Mouse (Mus musculus) heart, postnatal 0 days (tissue): Measurements from ENCODE around the gene Wdr59. TPM values are rescaled to one million over a fixed set of nuclear protein-coding genes. Genes with fewer than 3 reads are reported as not detected.

Source experiments
- ATAC-seq: fragments of 200-750 bp; cut with Nextera tagmentation; 2 replicates; pipeline ENCODE4 v1.8.0; 2017; ENCODE audit warnings: low read depth, moderate number of reproducible peaks, moderate library complexity; ENCODE audit not compliant: insufficient read depth
- DNase-seq: peaks from one replicate; pipeline ENCODE4 v3.0.0-alpha.2; 2016; ENCODE audit warnings: low spot score
- H3K27ac ChIP-seq: fragments of 300-500 bp; sonication (generic); 2 replicates; pipeline ENCODE4 v1.5.1; 2014; ENCODE audit warnings: low read depth, mild to moderate bottlenecking
- H3K27me3 ChIP-seq: fragments of 300-500 bp; sonication (generic); 2 replicates; pipeline ENCODE4 v1.6.1; 2014; ENCODE audit warnings: low read length, mixed read lengths; ENCODE audit not compliant: control insufficient read depth, insufficient read depth
- H3K36me3 ChIP-seq: fragments of 300-500 bp; sonication (generic); replicated peaks from 2 replicates; pipeline ENCODE4 v1.6.1; 2014; ENCODE audit warnings: low read length, mixed read lengths; ENCODE audit not compliant: control insufficient read depth, insufficient read depth
- H3K4me1 ChIP-seq: fragments of 300-500 bp; sonication (generic); 2 replicates; pipeline ENCODE4 v1.6.1; 2014; ENCODE audit warnings: antibody characterized with exemption; ENCODE audit not compliant: control insufficient read depth, insufficient read depth
- H3K4me2 ChIP-seq: fragments of 300-500 bp; sonication (generic); 2 replicates; pipeline ENCODE4 v1.6.1; 2014; ENCODE audit warnings: low read depth, mild to moderate bottlenecking, low read length, moderate library complexity
- H3K4me3 ChIP-seq: fragments of 300-500 bp; sonication (generic); 2 replicates; pipeline ENCODE4 v1.5.1; 2014; ENCODE audit warnings: low read depth, low read length
- H3K9ac ChIP-seq: fragments of 300-500 bp; sonication (generic); replicated peaks from 2 replicates; pipeline ENCODE4 v1.6.1; 2014; ENCODE audit warnings: low read depth, low read length, mixed read lengths
- H3K9me3 ChIP-seq: fragments of 300-500 bp; sonication (generic); replicated peaks from 2 replicates; pipeline ENCODE4 v1.6.1; 2016; ENCODE audit warnings: low read length; ENCODE audit not compliant: control insufficient read depth
- CTCF ChIP-seq: IDR thresholded peaks from 2 replicates; pipeline ENCODE4 v1.5.1; 2016; ENCODE audit warnings: antibody characterized with exemption, control low read depth, low read depth
- EP300 ChIP-seq: IDR thresholded peaks from 2 replicates; pipeline ENCODE4 v1.6.1; 2016; ENCODE audit warnings: antibody characterized with exemption, low read depth
- WGBS: fragments of 180-500 bp; shearing (Covaris S2); extraction: QIAGEN DNeasy Blood & Tissue Kit; methylation state at CpG from one replicate; pipeline ENCODE4 v1.1.7; 2014; 5-methylcytosine and 5-hydroxymethylcytosine counted together
- polyA plus RNA-seq: library from polyadenylated mRNA; unstranded; fragments of >200 nt; fragmentation: Nextera tagmentation; extraction: Ambion mirVana; gene quantifications from 2 replicates; pipeline ENCODE4 v1.2.1, GENCODE M21; 2015
- total RNA-seq: library from RNA; depleted of rRNA; stranded (reverse); fragments of >200 nt; gene quantifications from 2 replicates; pipeline ENCODE4 v1.2.3, GENCODE M21; 2014; ENCODE audit warnings: low replicate concordance

Gene Wdr59
- total and polyA plus RNA-seq, 2 experiments from 2014 or later, result 2.3 to 6.5 TPM

GRCm38 (mm10) chr8:111465341-111465740 is 56.6 kb downstream of the Wdr59 start:
- Histone ChIP-seq H3K4me2 (no peak overlapping the region), H3K9me3 (no peaks in the 10 kb centered on the region), H3K27ac (no peak overlapping the region), H3K4me1 (peaks cover 5% of the 10 kb centered on the region; the same call in 1 of the 2 replicates), H3K27me3 (no peaks in the 10 kb centered on the region), H3K4me3 (no peak overlapping the region), H3K36me3 (peaks cover 27% of the 10 kb centered on the region; the same call in 1 of the 2 replicates), H3K9ac (no peak overlapping the region)
- TF ChIP-seq CTCF, result peak; percentile 26
- no peak for TF ChIP-seq EP300
- ATAC-seq, result no peak
- 100% methylated on average over 1 of the region's 1 CpGs for WGBS
- no peak for DNase-seq

- DNase-seq (no peak), ATAC-seq (no peak; the same call in 1 of the 2 replicates)
- no peak overlapping the region for H3K4me2 ChIP-seq
- TF ChIP-seq EP300 (no peak), CTCF (no peak)
- no peak overlapping the region for H3K4me3 ChIP-seq
- H3K9ac ChIP-seq, result no peak overlapping the region
- 32% methylated on average over 4 of the region's 4 CpGs for WGBS
- no peaks in the 10 kb centered on the region for H3K9me3 ChIP-seq
- H3K36me3 ChIP-seq, result peaks cover 27% of the 10 kb centered on the region; the same call in 1 of the 2 replicates
- no peaks in the 10 kb centered on the region for H3K27me3 ChIP-seq
- peaks cover 5% of the 10 kb centered on the region; the same call in 1 of the 2 replicates for H3K4me1 ChIP-seq
- no peak overlapping the region for H3K27ac ChIP-seq
Measured at GRCm38 (mm10) chr8:111464526-111464925, 57.4 kb downstream of the Wdr59 start.

- WGBS, result 21% methylated on average over 4 of the region's 4 CpGs
- no peak overlapping the region for H3K9ac ChIP-seq
- peak; percentile 70 for DNase-seq
- H3K4me1 ChIP-seq, result 0 out of 2 replicates have a peak, but pooled peaks cover 5% of the 10 kb centered on the region
- no peak for TF ChIP-seq EP300
- TF ChIP-seq CTCF, result no peak
- H3K36me3 ChIP-seq, result peaks cover 8% of the 10 kb centered on the region
- no peak overlapping the region for H3K4me2 ChIP-seq
- H3K27me3 ChIP-seq, result no peaks in the 10 kb centered on the region
- peak overlapping the region; percentile 65 for H3K27ac ChIP-seq
- H3K9me3 ChIP-seq, result no peaks in the 10 kb centered on the region
- ATAC-seq, result no peak
- H3K4me3 ChIP-seq, result no peak overlapping the region
Measured at GRCm38 (mm10) chr8:111449671-111450070, 72.2 kb downstream of the Wdr59 start.

- no peak overlapping the region for H3K9ac ChIP-seq
- 0 out of 2 replicates have a peak, but pooled peaks cover 5% of the 10 kb centered on the region for H3K4me1 ChIP-seq
- H3K27ac ChIP-seq, result peak overlapping the region; percentile 52; the same call in 1 of the 2 replicates
- peak; percentile 78 for ATAC-seq
- no peaks in the 10 kb centered on the region for H3K27me3 ChIP-seq
- no peak overlapping the region for H3K4me2 ChIP-seq
- DNase-seq, result peak; percentile 57
- no peaks in the 10 kb centered on the region for H3K9me3 ChIP-seq
- no peak for TF ChIP-seq EP300
- TF ChIP-seq CTCF, result no peak
- H3K36me3 ChIP-seq, result 0 out of 2 replicates have a peak, but pooled peaks cover 4% of the 10 kb centered on the region
- 20% methylated on average over 4 of the region's 4 CpGs for WGBS
- no peak overlapping the region for H3K4me3 ChIP-seq
Measured at GRCm38 (mm10) chr8:111445960-111446660, 75.8 kb downstream of the Wdr59 start.

- Histone ChIP-seq H3K36me3 (0 out of 2 replicates have a peak, but pooled peaks cover 4% of the 10 kb centered on the region), H3K4me1 (0 out of 2 replicates have a peak, but pooled peaks cover 5% of the 10 kb centered on the region), H3K9me3 (no peaks in the 10 kb centered on the region), H3K4me2 (no peak overlapping the region), H3K27me3 (no peaks in the 10 kb centered on the region), H3K27ac (peak overlapping the region; percentile 52; the same call in 1 of the 2 replicates), H3K9ac (no peak overlapping the region), H3K4me3 (no peak overlapping the region)
- TF ChIP-seq CTCF (no peak), EP300 (no peak)
- 52% methylated on average over 18 of the region's 18 CpGs for WGBS
- DNase-seq, result no peak
- peak; percentile 61 for ATAC-seq
Measured at GRCm38 (mm10) chr8:111445558-111445957, 76.3 kb downstream of the Wdr59 start.
